ENCODE assay signal across 8 mouse cellular contexts in genomic region chr8:105397747-105398146, GRCm38 (mm10). TPM values are rescaled to one million over a fixed set of nuclear protein-coding genes. Genes with fewer than 3 reads are reported as not detected.
DNase-seq lines count a peak whose midpoint lies in the region; ATAC-seq and TF ChIP-seq lines count a peak whose summit lies in the region.

No protein-coding gene starts in this region.

- TF ChIP-seq POLR2A in cortical plate, adult 2 months (IDR thresholded peaks at IDR 0.05; ENCODE audit: extremely low read depth, insufficient read depth, low read length), result no peak

- H3K36me3 ChIP-seq in hindbrain, embryonic 14.5 days (replicated peaks; ENCODE audit: control insufficient read depth, insufficient read depth), result no peaks in the 10 kb centered on the region
- no peaks in the 10 kb centered on the region for H3K36me3 ChIP-seq in hindbrain, embryonic 13.5 days
- no peaks in the 10 kb centered on the region for H3K36me3 ChIP-seq in stomach, postnatal 0 days (ENCODE audit: control insufficient read depth, insufficient read depth, low read length)

- WGBS in hindbrain, embryonic 14.5 days, result 35% methylated on average over 3 of the region's 3 CpGs
- 52% methylated on average over 3 of the region's 3 CpGs for WGBS in hindbrain, embryonic 13.5 days
- WGBS in stomach, postnatal 0 days, result 33% methylated on average over 3 of the region's 3 CpGs

- TF ChIP-seq CTCF in cortical plate, adult 2 months (IDR thresholded peaks at IDR 0.05; ENCODE audit: extremely low read depth, insufficient read depth, low read length), result peak; percentile 54
- peak; percentile 93 for TF ChIP-seq CTCF in layer of hippocampus, adult 2 months (conservative IDR thresholded peaks at IDR 0.05)
- peak; percentile 84 for TF ChIP-seq CTCF in stomach, postnatal 0 days (IDR thresholded peaks at IDR 0.05; ENCODE audit: low read depth)

- no peak overlapping the region for H3K4me3 ChIP-seq in hindbrain, embryonic 14.5 days (replicated peaks; ENCODE audit: low read length)
- H3K4me3 ChIP-seq in hindbrain, embryonic 13.5 days, result no peak overlapping the region
- no peak overlapping the region for H3K4me3 ChIP-seq in cortical plate, adult 2 months (ENCODE audit: insufficient read depth, low read length)
- no peak overlapping the region for H3K4me3 ChIP-seq in layer of hippocampus, adult 2 months
- H3K4me3 ChIP-seq in stomach, postnatal 0 days (ENCODE audit: low read depth, low read length), result no peak overlapping the region

- ATAC-seq in hindbrain, embryonic 14.5 days (ENCODE audit: low FRiP score), result no peak
- no peak for ATAC-seq in hindbrain, embryonic 13.5 days (ENCODE audit: low FRiP score)
- no peak for ATAC-seq in stomach, postnatal 0 days (ENCODE audit: low FRiP score, low TSS enrichment)

- DNase-seq in hindbrain, embryonic 14.5 days (ENCODE audit: low spot score), result peak; percentile 66
- peak; percentile 51 for DNase-seq in A20 (ENCODE audit: low read depth, low spot score)
- peak; percentile 80 for DNase-seq in NIH3T3 (ENCODE audit: low read depth)
- DNase-seq in layer of hippocampus, adult 2 months (ENCODE audit: low spot score in 2 of 2), result peak; percentile 38 to 58
- no peak for DNase-seq in stomach, postnatal 0 days (ENCODE audit: low spot score)
- DNase-seq in ovary, postnatal 10 days (ENCODE audit: low spot score), result no peak

- H3K9me3 ChIP-seq in hindbrain, embryonic 14.5 days (ENCODE audit: control insufficient read depth, low read length), result no peaks in the 10 kb centered on the region
- no peaks in the 10 kb centered on the region for H3K9me3 ChIP-seq in hindbrain, embryonic 13.5 days
- H3K9me3 ChIP-seq in stomach, postnatal 0 days (ENCODE audit: control insufficient read depth, low read length), result no peaks in the 10 kb centered on the region

- H3K4me2 ChIP-seq in hindbrain, embryonic 14.5 days (replicated peaks), result no peak overlapping the region
- H3K4me2 ChIP-seq in hindbrain, embryonic 13.5 days, result no peak overlapping the region
- no peak overlapping the region for H3K4me2 ChIP-seq in stomach, postnatal 0 days (replicated peaks; ENCODE audit: low read depth)

- H3K4me1 ChIP-seq in hindbrain, embryonic 14.5 days (replicated peaks; ENCODE audit: control insufficient read depth, insufficient read depth, low read length), result no peaks in the 10 kb centered on the region
- H3K4me1 ChIP-seq in hindbrain, embryonic 13.5 days (replicated peaks), result peaks cover 8% of the 10 kb centered on the region
- no peaks in the 10 kb centered on the region; the same call in 1 of the 2 replicates for H3K4me1 ChIP-seq in cortical plate, adult 2 months (ENCODE audit: control insufficient read depth, insufficient read depth, low read length)
- no peaks in the 10 kb centered on the region for H3K4me1 ChIP-seq in stomach, postnatal 0 days (replicated peaks; ENCODE audit: control insufficient read depth, insufficient read depth)

- no peak overlapping the region for H3K9ac ChIP-seq in hindbrain, embryonic 14.5 days
- no peak overlapping the region for H3K9ac ChIP-seq in hindbrain, embryonic 13.5 days
- no peak overlapping the region for H3K9ac ChIP-seq in stomach, postnatal 0 days (ENCODE audit: low read length)

- TF ChIP-seq EP300 in stomach, postnatal 0 days (optimal IDR thresholded peaks at IDR 0.05), result no peak

- H3K27ac ChIP-seq in hindbrain, embryonic 14.5 days, result no peak overlapping the region
- H3K27ac ChIP-seq in hindbrain, embryonic 13.5 days, result no peak overlapping the region
- H3K27ac ChIP-seq in cortical plate, adult 2 months (ENCODE audit: insufficient read depth, low read length), result no peak overlapping the region
- no peak overlapping the region for H3K27ac ChIP-seq in layer of hippocampus, adult 2 months
- H3K27ac ChIP-seq in stomach, postnatal 0 days (replicated peaks), result no peak overlapping the region

- H3K27me3 ChIP-seq in hindbrain, embryonic 14.5 days (ENCODE audit: control insufficient read depth, insufficient read depth, low read length), result no peaks in the 10 kb centered on the region
- no peaks in the 10 kb centered on the region for H3K27me3 ChIP-seq in hindbrain, embryonic 13.5 days
- no peaks in the 10 kb centered on the region for H3K27me3 ChIP-seq in stomach, postnatal 0 days (ENCODE audit: control insufficient read depth, insufficient read depth, low read length)

RNA-seq across cellular contexts. Expression of gene Kctd19, which starts 15.6 kb away (rescaled TPM):
- 0.10 TPM in 1 of 2 replicates, not detected in the other for polyA plus RNA-seq in hindbrain, embryonic 14.5 days (2014; fragmentation: Nextera tagmentation; extraction: Ambion mirVana)
- polyA plus RNA-seq in hindbrain, embryonic 13.5 days (2015; fragmentation: Nextera tagmentation; extraction: Ambion mirVana), result not detected in 2 replicates
- polyA plus RNA-seq in cortical plate, adult 2 months (2012; rRNA removed), result not detected in 2 replicates
- not detected for total RNA-seq in layer of hippocampus, adult 2 months (2021)
- polyA plus RNA-seq in stomach, postnatal 0 days (2015; fragmentation: Nextera tagmentation; extraction: Ambion mirVana), result not detected in 2 replicates

RNA-seq across cellular contexts. Expression of gene Lrrc36, which starts 15.6 kb away (rescaled TPM):
- polyA plus RNA-seq in hindbrain, embryonic 14.5 days (2014; fragmentation: Nextera tagmentation; extraction: Ambion mirVana), result 0.44 and 0.78 TPM in 2 replicates
- 1.1 and 1.7 TPM in 2 replicates for polyA plus RNA-seq in hindbrain, embryonic 13.5 days (2015; fragmentation: Nextera tagmentation; extraction: Ambion mirVana)
- polyA plus RNA-seq in cortical plate, adult 2 months (2012; rRNA removed), result 0.64 and 0.94 TPM in 2 replicates
- under 1 TPM; 0.42 to 0.84 TPM for total RNA-seq in layer of hippocampus, adult 2 months (2021)
- 0.08 and 0.19 TPM in 2 replicates for polyA plus RNA-seq in stomach, postnatal 0 days (2015; fragmentation: Nextera tagmentation; extraction: Ambion mirVana)

RNA-seq across cellular contexts. Expression of gene Plekhg4, which starts 24.7 kb away (rescaled TPM):
- polyA plus RNA-seq in hindbrain, embryonic 14.5 days (2014; fragmentation: Nextera tagmentation; extraction: Ambion mirVana), result 1.8 and 2.6 TPM in 2 replicates
- polyA plus RNA-seq in hindbrain, embryonic 13.5 days (2015; fragmentation: Nextera tagmentation; extraction: Ambion mirVana), result 1.6 and 1.9 TPM in 2 replicates
- polyA plus RNA-seq in cortical plate, adult 2 months (2012; rRNA removed), result 3.0 and 3.2 TPM in 2 replicates
- total RNA-seq in layer of hippocampus, adult 2 months (2021), result 1 to 10 TPM; 1.7 to 2.2 TPM
- 0.05 and 0.10 TPM in 2 replicates for polyA plus RNA-seq in stomach, postnatal 0 days (2015; fragmentation: Nextera tagmentation; extraction: Ambion mirVana)

RNA-seq across cellular contexts. Expression of gene Slc9a5, which starts 49.1 kb away (rescaled TPM):
- 11.4 and 12.1 TPM in 2 replicates for polyA plus RNA-seq in hindbrain, embryonic 14.5 days (2014; fragmentation: Nextera tagmentation; extraction: Ambion mirVana)
- polyA plus RNA-seq in hindbrain, embryonic 13.5 days (2015; fragmentation: Nextera tagmentation; extraction: Ambion mirVana), result 7.3 and 7.4 TPM in 2 replicates
- 33.7 and 33.8 TPM in 2 replicates for polyA plus RNA-seq in cortical plate, adult 2 months (2012; rRNA removed)
- total RNA-seq in layer of hippocampus, adult 2 months (2021), result 10 to 100 TPM; 13.3 to 14.9 TPM
- 0.29 and 0.40 TPM in 2 replicates for polyA plus RNA-seq in stomach, postnatal 0 days (2015; fragmentation: Nextera tagmentation; extraction: Ambion mirVana)

RNA-seq across cellular contexts. Expression of gene Fhod1, which starts 50.0 kb away (rescaled TPM):
- polyA plus RNA-seq in hindbrain, embryonic 14.5 days (2014; fragmentation: Nextera tagmentation; extraction: Ambion mirVana), result 0.58 and 0.70 TPM in 2 replicates
- polyA plus RNA-seq in hindbrain, embryonic 13.5 days (2015; fragmentation: Nextera tagmentation; extraction: Ambion mirVana), result 0.74 and 0.76 TPM in 2 replicates
- polyA plus RNA-seq in cortical plate, adult 2 months (2012; rRNA removed), result 3.4 and 3.5 TPM in 2 replicates
- total RNA-seq in layer of hippocampus, adult 2 months (2021), result 1 to 10 TPM; 2.0 to 2.1 TPM
- 0.63 and 0.93 TPM in 2 replicates for polyA plus RNA-seq in stomach, postnatal 0 days (2015; fragmentation: Nextera tagmentation; extraction: Ambion mirVana)

Comparison
In these comparisons a context has a peak if more than half of its experiments do, and no peak if none do; other contexts are left out.
1. DNase-seq: peak in hindbrain, embryonic 14.5 days (single experiment), A20 (single experiment), NIH3T3 (single experiment) and layer of hippocampus, adult 2 months (2 of 2); none in stomach, postnatal 0 days (single experiment) and ovary, postnatal 10 days (single experiment).
2. Peak in every context shown above with its lines, with median percentiles within 50 percentile points of each other: CTCF ChIP-seq.